Mouse (Mus musculus) ES-Bruce4 (cell line): Measurements from ENCODE around the gene Gm10644. TPM values are rescaled to one million over a fixed set of nuclear protein-coding genes. Genes with fewer than 3 reads are reported as not detected.

Experiments
- H3K27ac ChIP-seq: 2 replicates; pipeline ENCODE4 v1.5.1; 2012; ENCODE audit warnings: low read length, inconsistent platforms; ENCODE audit not compliant: insufficient read depth
- H3K27me3 ChIP-seq: 2 replicates; pipeline ENCODE4 v1.6.1; 2012; ENCODE audit warnings: mild to moderate bottlenecking, low read length, inconsistent platforms; ENCODE audit not compliant: control insufficient read depth, poor library complexity, insufficient read depth, severe bottlenecking
- H3K36me3 ChIP-seq: 2 replicates; pipeline ENCODE4 v1.6.1; 2012; ENCODE audit warnings: inconsistent platforms, mild to moderate bottlenecking, low read length, moderate library complexity; ENCODE audit not compliant: control insufficient read depth, poor library complexity, insufficient read depth, severe bottlenecking
- H3K4me1 ChIP-seq: one replicate; pipeline ENCODE4 v1.8.1; 2011; ENCODE audit warnings: low read length; ENCODE audit not compliant: control insufficient read depth, insufficient read depth
- H3K4me3 ChIP-seq: 2 replicates; pipeline ENCODE4 v1.5.1; 2011; ENCODE audit warnings: low read depth, mild to moderate bottlenecking, low read length
- H3K9ac ChIP-seq: 2 replicates; pipeline ENCODE4 v1.6.1; 2012; ENCODE audit warnings: low read depth, mild to moderate bottlenecking, inconsistent platforms; ENCODE audit not compliant: poor library complexity, severe bottlenecking
- H3K9me3 ChIP-seq: replicated peaks from 2 replicates; pipeline ENCODE4 v1.6.1; 2012; ENCODE audit warnings: mild to moderate bottlenecking, low read length, inconsistent platforms; ENCODE audit not compliant: control insufficient read depth, poor library complexity, insufficient read depth, severe bottlenecking
- CTCF ChIP-seq: IDR thresholded peaks from one replicate; pipeline ENCODE4 v1.8.1; 2011; ENCODE audit warnings: low read depth, low read length
- EP300 ChIP-seq: IDR thresholded peaks from 2 replicates; pipeline ENCODE4 v1.6.1; 2011; ENCODE audit warnings: low read depth, low read length; ENCODE audit not compliant: insufficient read depth
- POLR2A ChIP-seq: IDR thresholded peaks from one replicate; pipeline ENCODE4 v1.8.1; 2011; ENCODE audit warnings: low read length; ENCODE audit not compliant: insufficient read depth
- polyA plus RNA-seq: library from polyadenylated mRNA; stranded (reverse); fragments of >200 nt; gene quantifications from 2 replicates; pipeline ENCODE4 v1.2.4, GENCODE M21; 2011; ENCODE audit warnings: low read depth; ENCODE audit not compliant: missing spikeins, insufficient read depth, insufficient read length

Gene Gm10644
- polyA plus RNA-seq, 1 experiment, result 0.78 TPM

DNA sequence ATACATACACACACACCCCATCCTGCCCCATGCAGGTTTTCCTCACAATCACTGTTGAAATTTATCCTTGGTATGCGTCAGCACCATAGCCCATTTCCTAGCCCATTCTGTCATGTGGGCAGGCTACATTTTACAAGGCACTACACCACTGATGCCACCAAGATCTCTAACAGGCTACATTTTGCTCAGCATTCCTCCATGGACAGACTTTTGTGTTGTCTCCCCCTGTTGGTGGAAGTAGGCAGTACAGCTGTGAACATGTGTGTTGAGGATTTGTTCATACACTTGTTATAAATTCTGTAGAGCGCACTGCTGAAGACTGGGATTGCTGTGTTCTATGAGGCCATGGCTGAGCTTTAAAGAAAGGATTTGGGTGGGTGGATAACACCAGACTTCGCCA, 33.4 kb downstream of the Gm10644 start:
- Histone ChIP-seq H3K4me3 (no peak overlapping the region), H3K36me3 (peaks cover 49% of the 10 kb centered on the region), H3K4me1 (no peaks in the 10 kb centered on the region), H3K9ac (no peak overlapping the region), H3K9me3 (no peaks in the 10 kb centered on the region), H3K27ac (no peak overlapping the region), H3K27me3 (no peaks in the 10 kb centered on the region)
- no peak for TF ChIP-seq POLR2A
- no peak for TF ChIP-seq EP300
- TF ChIP-seq CTCF, result no peak

DNA sequence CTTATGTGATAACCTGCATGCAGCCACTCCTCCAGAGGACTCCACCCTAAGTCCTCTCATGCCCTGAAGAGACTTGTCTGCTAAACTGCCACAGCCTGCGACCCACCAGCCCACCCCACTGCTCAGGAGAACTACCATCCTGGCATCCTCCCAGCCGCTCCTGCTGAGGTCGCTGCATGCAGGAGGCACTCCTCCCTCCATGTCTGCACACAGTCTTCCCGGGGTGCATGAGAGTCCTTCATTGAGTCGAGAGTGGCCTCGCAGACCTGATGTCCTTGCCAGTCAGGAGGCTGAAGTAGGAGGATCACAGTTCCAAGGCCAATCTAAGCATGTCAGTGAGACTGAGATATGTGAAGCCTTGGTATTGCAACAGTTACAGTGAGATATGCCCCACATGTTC, 37.4 kb downstream of the Gm10644 start:
- H3K9me3 ChIP-seq, result no peaks in the 10 kb centered on the region
- H3K36me3 ChIP-seq, result peaks cover 30% of the 10 kb centered on the region
- H3K27me3 ChIP-seq, result no peaks in the 10 kb centered on the region
- no peak overlapping the region for H3K4me3 ChIP-seq
- no peak overlapping the region for H3K27ac ChIP-seq
- TF ChIP-seq CTCF (no peak), EP300 (no peak), POLR2A (no peak)
- no peaks in the 10 kb centered on the region for H3K4me1 ChIP-seq
- no peak overlapping the region for H3K9ac ChIP-seq

DNA sequence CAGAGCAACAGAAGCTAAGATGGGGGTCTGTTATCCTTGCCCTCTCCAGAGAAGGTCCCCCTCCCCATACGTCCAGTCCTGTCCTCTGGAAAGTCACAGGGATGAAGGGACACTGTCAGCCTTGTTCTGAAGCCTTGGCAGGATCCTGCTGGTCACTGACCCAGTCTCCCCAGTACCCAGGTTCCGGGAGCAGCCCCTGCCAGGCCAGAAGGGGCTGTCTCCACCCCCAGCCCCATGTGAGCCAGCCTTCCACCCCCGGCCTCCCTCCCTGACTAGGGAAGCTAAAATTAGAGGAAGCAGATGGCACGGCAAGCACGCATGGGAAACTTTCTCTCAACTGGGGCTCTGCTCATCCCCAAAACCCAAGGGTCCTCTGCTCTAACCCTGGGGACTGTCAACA, 39.0 kb downstream of the Gm10644 start:
- Histone ChIP-seq H3K36me3 (peaks cover 20% of the 10 kb centered on the region), H3K4me3 (no peak overlapping the region), H3K9me3 (no peaks in the 10 kb centered on the region), H3K27me3 (no peaks in the 10 kb centered on the region), H3K4me1 (no peaks in the 10 kb centered on the region), H3K27ac (no peak overlapping the region), H3K9ac (no peak overlapping the region)
- TF ChIP-seq CTCF, result no peak
- no peak for TF ChIP-seq POLR2A
- no peak for TF ChIP-seq EP300

DNA sequence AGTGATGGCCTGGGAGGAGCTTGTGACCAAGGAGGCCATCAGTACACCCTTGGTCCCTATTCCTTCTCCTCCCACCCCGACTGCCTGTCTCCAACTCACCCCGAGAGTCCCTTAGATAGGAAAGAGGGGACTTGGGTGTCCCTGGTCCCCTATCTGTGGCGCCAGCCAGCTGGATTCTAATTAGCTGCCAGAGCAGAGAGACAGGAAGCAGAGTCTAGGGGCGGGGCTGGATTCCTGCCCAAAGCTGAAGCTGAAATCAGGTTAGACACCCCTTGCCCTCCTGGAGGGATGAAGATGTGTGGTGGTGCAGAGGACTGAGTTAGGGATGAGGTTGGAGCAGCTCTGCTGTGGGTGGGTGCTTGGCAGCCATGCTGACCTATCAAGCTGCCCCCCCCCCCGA, 40.1 kb downstream of the Gm10644 start:
- Histone ChIP-seq H3K27me3 (no peaks in the 10 kb centered on the region), H3K9ac (no peak overlapping the region), H3K4me1 (no peaks in the 10 kb centered on the region), H3K9me3 (no peaks in the 10 kb centered on the region), H3K27ac (no peak overlapping the region), H3K4me3 (no peak overlapping the region), H3K36me3 (peaks cover 14% of the 10 kb centered on the region)
- TF ChIP-seq CTCF (no peak), POLR2A (no peak), EP300 (no peak)

DNA sequence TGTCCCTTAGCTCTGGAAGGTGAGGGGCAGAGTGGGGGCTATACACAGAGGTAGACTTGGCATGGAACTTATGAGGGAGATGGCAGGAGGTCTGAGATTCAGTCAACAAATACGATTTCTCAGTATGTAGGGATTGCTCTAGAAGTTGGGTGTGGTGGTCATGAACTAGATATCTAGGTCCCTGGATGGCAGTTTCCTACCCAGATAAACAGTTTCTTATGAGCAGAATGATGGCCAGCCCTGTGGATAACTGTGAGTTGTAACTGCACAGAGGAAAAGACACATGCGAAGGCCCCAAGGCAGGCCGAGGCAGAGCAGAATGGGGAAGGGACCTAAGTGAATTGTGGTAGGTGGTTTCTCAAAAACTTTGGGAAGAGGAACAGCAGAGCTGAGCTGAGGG, 40.8 kb downstream of the Gm10644 start:
- TF ChIP-seq EP300, result no peak
- no peak for TF ChIP-seq POLR2A
- no peak for TF ChIP-seq CTCF
- Histone ChIP-seq H3K27me3 (no peaks in the 10 kb centered on the region), H3K36me3 (peaks cover 13% of the 10 kb centered on the region), H3K27ac (no peak overlapping the region), H3K4me3 (no peak overlapping the region), H3K9ac (no peak overlapping the region), H3K9me3 (no peaks in the 10 kb centered on the region), H3K4me1 (no peaks in the 10 kb centered on the region)

DNA sequence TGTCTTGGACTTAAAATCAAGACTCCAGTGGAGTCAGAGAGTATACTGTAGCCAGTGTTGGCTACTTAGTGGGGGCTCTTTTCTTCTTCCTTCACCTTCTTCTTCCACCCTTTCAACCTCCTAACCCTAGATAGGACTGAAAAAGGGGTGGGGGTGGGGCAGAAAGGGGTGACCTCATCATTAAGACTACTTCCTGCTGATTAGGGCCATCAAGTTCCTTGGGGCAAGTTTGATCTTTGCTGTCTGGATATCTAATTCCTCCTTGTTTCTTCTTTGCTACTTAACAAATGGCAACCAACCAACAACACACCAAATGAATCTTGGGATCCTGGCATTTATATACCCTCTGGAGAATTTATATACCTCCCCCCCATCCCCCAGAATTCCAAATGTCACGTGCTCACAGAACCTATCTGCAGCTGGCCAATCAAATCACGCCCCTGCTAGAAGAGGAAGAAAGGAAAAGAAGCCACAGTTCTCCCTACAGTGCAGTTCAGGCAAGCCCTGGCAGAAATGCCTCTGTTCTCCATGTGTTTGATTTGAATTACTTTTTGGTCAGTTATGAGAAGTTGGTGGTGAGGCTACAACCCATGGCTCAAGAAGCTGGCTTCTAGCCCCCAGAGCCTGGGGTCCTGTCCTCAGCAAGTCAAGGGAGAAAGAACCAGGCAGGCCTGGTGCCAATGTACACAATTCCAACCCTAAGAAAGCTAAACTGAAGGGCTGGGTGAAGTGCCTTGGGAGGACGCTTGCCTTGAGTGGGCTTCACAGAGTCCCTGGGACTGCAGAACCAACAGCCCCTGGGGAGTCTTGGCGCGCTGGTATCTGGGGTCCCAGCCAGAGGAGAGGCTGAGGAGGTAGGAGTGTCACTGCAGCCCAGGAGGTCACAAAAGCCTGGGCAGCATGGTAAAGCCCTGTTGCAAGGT, 42.9 kb downstream of the Gm10644 start:
- H3K9me3 ChIP-seq, result no peaks in the 10 kb centered on the region
- no peaks in the 10 kb centered on the region for H3K4me1 ChIP-seq
- no peaks in the 10 kb centered on the region for H3K27me3 ChIP-seq
- no peak overlapping the region for H3K27ac ChIP-seq
- H3K9ac ChIP-seq, result no peak overlapping the region
- no peak for TF ChIP-seq EP300
- TF ChIP-seq POLR2A, result no peak
- TF ChIP-seq CTCF, result no peak
- peaks cover 3% of the 10 kb centered on the region; the same call in 1 of the 2 replicates for H3K36me3 ChIP-seq
- no peak overlapping the region for H3K4me3 ChIP-seq
